Mouse (Mus musculus): ENCODE measurements around the gene Ky.

GRCm38 (mm10) chr9:102518443-102518842 is 12.9 kb downstream of the Ky start:
- TF ChIP-seq POLR2A (IDR thresholded peaks at IDR 0.05; ENCODE audit: insufficient read depth, low read depth, low read length) = no peak
- no peak for TF ChIP-seq CTCF (IDR thresholded peaks at IDR 0.05; ENCODE audit: insufficient read depth, low read depth, low read length)

Measured in olfactory bulb, adult 2 months (tissue).